Mouse (Mus musculus) retina, postnatal 1 day (tissue): ENCODE measurements around the gene Sde2.
"Not testable (repeated sequence)": the region's sequence is repeated elsewhere in the genome, so short reads cannot be mapped to it uniquely, and the experiment has no call there.

ENCODE experiments used
- DNase-seq: peaks from one replicate; pipeline ENCODE4 v3.0.0-alpha.2; 2012

Sde2 gene

DNA sequence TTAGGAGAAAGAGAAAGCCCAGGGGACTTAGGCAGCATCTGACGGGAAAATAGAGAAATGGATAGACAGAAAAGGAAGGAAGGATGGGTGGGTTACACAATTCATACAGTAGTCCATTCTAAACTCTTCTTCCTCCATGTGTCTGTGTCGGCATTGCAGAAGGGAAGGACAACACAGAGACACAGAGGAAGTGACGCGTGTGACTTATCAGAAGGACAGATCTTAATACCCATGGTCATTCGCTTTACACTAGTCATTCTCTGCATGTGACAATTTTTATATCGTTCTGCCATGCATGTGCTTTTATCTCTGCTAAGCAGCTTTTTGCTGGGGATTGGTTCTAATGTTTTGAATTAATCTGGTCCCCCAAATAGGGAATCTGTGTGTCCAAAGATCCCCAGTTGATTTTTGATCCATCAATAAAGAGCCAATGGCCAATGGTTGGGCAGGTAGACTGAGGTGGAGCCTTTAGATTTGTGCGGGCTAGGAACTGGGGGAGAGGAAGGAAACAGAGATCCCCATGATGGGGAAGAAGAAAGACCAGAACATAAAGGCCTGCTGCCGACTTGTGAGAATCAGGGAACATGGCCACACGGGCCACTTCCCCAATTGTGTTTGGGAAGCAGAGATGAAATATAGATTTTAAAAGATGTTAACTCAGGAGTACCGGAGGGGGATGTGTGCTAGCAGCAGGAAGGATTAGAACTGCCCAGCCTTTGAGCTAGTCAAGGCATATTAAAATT lies 15.5 kb upstream of the Sde2 start:
- no peak for DNase-seq

DNA sequence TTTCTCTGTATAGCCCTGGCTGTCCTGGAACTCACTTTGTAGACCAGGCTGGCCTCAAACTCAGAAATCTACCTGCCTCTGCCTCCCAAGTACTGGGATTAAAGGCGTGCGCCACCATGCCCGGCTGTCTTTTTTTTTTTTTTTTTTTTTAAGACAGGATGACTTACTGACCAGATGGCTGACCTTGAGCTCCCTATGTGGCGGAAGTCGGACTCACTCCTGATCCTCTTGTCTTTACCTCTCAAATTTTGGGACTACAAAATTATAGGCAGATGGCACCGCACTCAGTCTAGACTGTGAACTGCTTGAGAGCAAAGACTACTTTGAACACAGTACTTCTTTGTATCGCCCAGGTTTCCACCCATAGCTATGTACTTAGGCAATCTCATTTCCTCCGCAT lies 14.5 kb upstream of the Sde2 start:
- DNase-seq = not testable (repeated sequence)

DNA sequence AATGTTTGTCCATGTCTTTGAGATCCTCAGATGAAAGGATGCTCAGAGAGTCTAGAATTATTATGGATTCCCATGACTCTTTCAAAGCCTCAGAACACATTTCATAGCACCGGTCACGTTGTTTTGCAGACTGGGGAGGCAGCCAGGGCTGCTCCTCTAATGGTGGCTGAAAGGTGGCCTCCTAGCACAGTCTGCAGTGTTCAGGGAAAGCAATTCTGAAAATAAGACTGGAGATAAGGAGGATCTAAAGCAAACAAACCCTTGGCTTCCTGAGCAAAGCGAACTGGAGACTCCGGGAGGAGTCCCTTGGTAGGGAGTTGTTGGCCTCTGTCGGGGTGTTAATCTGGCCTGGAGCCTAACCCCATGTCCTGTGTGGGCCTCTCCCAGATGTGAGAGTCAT lies 13.7 kb upstream of the Sde2 start:
- no peak for DNase-seq

DNA sequence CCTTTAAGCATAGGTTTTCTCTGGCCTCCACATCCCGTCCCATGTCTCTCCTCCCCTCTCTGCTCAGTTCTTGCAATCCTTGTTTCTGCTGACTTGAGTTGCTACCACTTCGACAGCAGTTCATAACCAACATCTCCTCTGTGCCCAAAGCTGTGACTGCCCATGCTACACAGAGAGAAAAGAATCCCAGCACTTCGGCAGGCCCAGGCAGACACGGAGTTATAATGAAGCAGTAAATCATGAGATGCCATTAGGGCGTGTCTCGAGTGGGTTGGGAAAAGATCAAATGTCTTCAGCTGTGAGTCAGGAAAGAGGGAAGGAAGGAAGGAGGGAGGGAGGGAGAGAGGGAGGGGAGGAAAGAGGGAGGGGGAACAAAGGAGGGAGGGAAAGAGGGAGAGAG lies 12.9 kb upstream of the Sde2 start:
- DNase-seq = no peak

DNA sequence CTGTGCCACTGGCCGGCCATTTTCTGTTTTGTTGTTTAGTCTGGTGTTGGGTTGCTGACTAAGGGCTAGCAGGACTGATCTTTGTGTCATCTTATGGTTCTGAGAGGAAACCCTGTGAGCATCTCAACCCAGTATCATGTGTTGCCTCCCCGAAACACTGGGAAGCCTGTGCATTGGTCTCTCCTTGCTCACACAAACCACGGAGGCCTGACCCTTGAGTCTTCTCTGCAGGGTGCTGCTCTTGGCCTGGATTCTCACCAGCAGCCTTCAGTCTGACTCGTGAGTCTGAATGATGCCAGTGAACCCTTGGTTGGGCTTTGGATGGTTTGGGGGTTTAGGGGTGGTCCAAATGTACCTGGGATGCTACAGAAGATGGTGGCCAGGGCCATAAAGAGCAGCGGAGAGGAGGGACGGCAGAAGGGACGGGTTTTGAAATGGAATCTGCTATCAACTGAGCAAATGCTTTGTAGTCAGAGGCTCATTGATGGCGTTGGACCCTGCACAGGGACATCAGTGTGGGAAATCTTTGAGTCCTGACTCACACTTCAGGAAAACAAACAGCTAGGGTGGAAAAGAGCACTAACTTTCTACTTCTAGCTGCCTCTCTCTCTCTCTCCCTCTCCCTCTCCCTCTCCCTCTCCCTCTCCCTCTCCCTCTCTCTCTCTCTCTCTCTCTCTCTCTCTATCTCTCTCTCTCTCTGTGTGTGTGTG lies 11.6 kb upstream of the Sde2 start:
- DNase-seq = no peak

DNA sequence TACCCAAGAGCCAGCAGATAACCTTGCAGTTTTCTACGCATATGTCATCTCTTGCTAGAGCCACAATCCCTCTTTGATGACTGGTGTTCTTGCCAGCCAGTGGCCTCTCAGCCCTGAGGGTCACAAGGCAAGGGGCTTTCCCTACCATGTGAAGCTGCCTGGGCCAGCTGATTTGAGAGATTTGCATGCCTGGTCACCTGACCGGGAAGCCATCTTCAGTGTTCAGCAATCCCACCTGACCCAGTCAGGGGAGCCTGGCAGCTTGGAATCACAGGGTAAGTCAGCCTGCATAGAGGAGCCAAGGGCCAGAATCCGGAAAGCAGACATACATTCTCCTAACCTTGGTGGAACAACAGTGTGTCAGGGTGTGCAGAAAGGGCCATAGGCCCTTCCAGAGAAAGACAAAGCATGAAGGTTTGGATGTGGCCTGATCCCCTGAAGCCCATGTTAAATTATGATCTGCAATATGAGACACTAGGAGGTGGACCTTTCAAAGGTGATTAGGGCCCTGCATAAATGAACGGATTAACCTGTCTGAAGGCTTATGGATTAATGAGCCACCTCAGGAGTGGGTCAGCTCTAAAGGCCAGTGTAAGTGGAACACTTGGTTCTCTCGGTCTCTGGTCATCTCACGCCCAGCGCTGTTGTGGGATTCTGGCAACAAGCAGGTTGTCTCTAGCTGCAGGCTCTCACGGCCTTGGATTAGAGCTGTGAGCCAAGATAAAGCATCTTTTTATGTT lies 9.2 kb upstream of the Sde2 start:
- DNase-seq = peak; percentile 67

DNA sequence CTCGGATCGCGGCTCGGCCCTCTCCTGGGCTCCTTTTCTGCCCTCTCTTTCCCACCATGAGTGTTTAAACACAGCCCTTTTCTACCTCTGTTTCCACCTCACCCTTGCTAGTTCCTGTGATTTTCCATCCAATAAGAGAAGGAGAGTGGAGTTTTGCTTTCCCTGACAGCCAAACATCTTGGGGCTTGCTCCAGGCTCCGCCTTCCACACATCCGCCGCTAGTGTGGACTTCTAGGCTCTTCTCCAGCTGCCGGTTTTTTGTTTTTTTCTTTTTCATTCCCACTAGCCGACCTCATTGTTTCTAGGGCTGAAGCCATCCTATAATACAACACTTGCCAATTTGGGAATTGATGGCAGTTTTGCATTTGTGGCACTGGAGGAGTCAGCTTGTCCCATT lies 2.8 kb upstream of the Sde2 start:
- DNase-seq = peak; percentile 85

DNA sequence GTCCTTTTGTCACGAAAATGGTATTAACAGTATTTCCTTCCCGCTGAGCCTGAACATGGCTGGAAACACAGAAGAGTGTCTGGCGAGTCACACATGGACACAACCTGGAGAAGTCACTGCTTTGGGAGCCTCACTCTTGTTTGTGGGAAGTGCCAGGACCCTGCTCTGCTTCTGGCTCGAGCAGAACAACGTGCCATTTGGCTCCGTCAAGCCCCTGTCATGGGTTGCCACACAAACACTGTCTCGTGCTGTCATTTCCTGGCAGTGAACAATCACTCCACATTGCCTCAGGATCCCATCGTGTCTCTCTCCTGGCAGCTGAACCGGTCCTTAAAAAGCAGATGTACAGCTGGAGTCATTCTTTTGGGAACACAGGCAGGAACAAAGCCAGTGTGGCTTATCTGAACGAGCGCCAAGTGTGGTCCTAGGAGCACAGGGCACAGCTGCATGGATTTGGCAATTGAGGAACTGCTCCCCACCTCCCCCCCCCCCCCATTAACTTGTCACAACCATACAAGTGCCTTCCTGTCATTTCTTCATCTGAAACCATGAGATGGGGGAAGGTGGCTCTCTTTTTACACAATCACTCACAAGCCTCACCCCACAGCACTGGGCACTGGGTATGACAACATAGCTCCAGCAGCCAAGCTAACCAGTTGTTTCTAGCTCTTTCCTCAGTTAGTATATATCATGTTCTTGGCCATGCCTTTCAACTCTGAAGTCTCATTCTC lies 2.3 kb upstream of the Sde2 start:
- DNase-seq = peak; percentile 62

DNA sequence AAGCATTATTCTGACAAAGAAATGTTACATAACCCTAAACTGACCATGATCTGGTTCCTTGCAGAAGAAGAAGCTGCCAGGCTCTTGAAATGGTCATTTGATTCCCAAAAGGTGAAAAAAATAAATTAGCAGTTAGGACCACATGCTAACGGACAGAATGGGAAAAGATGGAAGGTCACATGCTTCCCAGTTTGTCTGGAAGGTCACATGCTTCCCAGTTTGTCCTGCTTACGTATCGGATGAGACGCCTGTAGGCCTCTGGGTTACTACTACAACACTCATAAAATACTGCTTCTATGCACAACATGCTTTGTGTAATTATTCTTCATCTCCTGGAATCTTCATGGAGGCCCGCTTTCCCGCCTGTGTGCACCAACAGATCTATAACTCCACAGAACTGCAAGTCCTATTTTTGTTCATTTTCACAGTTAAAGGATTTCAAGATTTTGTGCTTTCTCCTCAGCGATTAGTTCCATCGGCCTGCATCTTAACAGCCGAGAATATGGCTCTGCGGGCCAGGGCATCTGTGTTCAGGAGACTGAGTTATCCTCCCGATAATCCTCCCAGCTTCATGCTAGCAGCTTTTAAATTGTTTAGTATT lies 1.1 kb upstream of the Sde2 start:
- peak; percentile 31 for DNase-seq

DNA sequence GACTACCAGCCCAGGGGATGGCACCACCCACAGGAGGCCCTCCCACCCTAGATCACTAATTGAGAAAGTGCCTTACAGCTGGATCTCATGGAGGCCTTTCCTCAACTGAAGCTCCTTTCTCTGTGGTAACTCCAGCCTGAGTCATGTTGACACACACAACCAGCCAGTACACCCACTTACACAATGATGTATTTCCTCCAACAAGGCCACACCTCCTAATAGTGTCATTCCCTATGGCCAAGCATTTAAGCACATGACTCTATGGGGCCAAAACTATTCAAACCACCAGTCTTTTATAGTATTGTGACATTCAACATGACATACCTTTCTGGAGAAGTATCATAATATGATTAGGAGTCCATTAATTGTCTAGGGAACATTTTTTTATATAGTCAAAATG lies 7.8 kb downstream of the Sde2 start:
- DNase-seq = no peak

DNA sequence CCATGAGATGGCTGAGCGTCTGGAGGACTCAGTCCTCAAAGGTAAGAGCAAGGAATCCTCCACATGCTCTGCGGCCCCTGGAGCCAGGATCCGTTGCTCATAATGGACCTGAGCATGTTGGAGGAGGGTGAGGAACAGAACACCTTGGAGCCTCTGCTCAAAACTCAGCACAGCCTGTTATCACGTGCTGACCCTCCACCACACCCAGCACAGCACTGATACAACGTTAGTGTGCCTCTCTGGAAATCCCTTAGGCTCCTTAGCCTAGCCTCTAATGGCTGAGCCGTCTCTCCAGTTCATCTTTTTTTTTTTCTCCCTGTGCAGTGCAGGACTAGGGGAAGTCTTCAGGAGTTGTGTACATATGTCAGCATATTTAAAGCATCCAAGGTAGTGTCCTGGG lies 9.1 kb downstream of the Sde2 start:
- DNase-seq = no peak

DNA sequence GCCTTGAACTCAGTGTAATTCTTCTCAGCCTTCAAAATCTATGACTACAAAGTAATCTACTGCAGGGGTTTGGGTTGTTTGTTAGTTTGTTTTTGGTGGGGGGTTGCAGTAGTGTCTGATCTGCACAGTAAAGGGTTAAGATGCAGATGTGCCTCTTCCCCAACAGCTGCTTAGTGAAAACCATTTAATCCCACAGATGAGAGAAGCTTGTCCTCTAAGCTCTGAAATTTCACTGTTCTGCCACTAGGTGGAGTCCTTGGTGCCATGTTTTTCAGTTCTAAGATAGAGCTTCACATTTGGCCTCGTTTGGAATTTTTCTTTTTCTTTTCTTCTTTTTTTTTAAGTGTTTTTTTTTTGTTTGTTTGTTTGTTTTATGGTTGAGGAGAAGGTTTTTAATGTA lies 12.7 kb downstream of the Sde2 start:
- peak; percentile 75 for DNase-seq

DNA sequence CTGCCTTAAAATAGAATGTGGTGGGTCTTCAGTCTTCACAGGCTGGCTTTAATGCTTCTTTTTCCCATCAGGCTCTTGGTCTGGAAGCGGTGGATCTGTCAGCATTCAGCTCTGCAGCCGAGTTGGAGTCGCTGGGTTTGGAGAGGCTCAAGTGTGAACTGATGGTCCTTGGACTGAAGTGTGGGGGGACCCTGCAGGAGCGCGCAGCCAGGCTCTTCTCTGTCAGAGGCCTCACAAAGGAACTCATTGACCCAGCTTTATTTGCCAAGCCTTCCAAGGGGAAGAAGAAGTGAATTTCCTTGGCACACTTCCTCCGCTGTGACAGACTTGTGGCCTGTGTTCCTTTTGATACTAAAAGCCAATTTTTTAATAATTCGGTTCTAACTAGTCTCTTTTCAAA lies 15.1 kb downstream of the Sde2 start:
- no peak for DNase-seq

DNA sequence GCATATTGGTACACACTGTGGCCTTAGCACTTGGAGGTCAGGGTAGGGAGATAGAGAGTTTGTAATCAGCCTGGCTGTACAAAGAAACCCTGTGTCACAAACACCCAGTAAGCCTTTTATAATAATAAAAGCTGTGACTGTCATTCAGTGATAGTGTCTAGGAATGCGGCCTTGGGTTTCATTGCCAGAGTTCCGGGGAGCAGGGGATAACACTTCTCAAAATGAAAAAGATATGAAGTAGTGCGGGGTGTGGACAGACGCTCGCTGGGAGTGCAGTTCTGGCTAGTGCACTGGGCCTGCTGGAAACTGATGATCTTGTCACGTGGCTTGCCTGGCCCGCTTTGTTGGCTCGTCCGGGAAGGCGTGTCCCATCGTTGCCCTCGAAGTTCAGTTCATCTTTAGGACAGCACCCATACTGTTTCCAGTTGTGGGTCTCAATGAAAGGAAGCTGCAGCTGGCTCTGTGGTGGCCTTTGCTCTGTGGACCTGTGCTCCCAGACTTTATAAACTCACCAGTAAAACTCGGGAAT lies 19.3 kb downstream of the Sde2 start:
- no peak for DNase-seq

DNA sequence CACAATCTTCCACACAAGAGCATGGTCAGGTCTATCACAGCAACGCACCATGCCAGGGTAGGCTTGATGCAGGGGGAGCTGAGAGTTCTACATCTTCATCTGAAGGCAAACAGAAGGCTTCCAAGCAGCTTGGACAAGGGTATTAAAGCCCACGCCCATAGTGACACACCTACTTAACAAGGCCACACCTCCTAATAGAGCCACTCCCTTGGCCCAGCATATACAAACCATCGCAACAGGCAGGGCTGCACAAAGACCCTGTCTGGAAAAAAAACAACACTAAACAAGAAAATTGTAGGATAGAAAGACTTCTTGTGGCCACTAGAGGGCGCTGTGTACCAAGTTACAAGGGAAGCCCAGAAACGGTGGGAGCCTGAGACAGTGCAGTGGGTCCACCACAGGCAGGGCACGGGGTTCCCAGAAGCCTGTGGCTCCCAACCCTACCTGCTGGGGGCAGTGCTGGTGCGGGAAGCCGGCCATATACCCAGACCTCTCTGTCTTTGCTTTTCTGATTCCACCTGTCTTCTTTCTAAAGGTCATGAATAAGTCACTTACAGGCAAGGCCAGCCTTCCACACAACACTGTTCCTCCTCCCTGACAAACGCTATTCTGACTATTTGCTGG lies 23.0 kb downstream of the Sde2 start:
- peak; percentile 79 for DNase-seq

DNA sequence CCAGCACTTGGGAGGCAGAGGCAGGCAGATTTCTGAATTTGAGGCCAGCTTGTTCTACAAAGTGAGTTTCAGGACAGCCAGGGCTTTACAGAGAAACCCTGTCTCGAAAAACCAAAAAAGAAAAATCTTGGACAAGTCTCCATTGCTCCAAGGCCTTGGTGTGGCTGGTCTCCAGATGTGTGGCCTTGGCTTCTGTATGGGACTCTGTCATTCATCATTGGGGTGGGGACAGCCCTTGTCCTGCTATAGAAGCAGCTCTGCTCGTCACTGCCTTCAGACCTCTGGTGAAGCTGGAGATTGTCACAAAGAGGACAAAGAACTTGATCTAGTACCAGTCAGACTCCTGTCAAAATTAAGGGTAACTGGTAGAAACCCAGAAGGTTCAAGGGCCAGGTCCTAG lies 23.7 kb downstream of the Sde2 start:
- DNase-seq = no peak

DNA sequence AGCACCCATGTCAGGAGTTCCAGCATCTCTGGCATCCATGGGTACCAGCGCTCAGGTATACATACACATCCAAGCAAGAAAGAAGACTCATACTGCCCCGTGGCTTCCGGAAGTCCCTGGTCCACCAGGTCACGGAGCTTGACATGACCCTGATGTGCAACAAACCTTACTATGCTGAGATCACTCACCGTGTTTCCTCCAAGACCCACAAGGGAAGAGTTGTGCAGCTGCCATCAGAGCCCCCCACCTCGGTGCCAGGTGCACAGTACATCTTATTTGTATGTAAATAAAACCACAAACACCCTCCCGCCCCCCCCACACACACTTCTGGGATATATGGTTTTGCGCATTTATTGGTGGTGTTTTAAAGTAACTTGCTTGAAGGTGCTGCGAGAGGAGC lies 24.2 kb downstream of the Sde2 start:
- DNase-seq = no peak

DNA sequence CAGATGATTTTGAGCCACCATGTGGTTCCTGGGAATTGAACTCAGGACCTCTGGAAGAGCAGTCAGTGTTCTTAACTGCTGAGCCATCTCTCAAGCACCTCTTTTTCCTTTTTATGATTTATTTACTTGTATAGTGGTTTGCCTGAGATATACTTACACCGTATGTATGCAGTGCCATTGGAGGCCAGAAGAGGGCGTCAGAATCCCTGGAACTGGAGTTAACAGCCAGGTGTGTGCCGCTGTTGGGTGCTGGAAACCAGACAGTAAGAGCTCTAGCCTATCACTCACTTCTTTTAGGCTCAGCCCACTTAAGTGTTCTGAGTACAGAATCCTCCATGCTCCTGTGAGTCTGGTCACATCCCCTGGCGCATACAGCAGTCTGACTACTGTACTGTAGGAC lies 26.5 kb downstream of the Sde2 start:
- DNase-seq = no peak

DNA sequence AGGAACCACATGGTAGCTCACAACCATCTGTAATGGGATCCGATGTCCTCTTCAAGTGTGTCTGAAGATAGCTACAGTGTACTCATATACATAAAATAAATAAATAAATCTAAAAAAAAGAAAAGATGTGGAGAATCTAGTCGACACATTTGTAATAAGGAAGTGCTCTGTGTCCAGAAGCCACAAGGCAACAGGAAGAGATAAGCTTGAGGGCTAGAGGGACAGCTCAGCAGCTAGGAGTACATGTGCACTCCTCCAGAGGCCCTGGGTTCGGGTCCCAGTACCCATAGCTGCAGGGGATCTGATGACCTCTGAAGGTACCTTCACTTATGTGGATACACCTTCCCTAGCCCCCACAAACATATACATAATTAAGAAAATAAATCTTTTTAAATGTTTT lies 30.8 kb downstream of the Sde2 start:
- DNase-seq = no peak

DNA sequence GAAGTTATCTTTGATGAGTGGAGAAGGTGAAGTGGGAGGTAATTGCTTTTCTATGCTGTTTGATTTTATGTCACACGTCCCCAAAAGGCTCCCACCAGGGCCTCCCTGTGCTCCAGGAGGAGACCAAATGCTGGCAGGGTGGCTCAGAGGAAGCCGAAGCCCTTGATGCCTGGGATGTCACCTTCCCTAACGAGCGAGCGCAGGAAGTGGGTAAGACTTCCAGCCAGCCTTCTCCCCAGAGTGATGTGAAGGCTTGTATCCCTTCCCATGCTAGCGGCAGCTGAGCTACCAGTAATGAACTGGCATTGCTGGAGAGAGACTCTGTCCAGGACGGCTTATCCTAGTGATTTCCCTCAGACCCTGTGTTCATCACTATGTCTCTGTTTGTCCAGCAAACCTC lies 32.8 kb downstream of the Sde2 start:
- DNase-seq = no peak

DNA sequence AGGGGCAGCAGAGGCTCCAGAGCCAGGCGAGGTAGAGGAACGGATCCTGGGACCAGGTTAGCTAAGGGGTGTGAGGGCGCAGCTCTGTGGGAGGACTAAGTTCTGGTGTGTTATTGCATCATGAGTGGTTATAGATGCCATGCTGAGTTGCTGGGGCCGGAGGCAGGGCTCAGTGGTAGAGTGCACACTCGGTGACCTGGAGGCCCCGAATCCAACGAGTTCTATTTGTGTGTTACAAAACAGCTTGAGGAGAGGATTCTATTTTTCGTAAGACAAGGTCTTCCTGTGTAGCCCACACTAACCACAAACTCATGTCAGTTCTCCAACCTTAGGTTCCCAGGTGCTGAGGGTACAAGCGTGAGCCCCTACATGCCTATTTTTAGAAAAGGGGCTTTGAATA lies 33.6 kb downstream of the Sde2 start:
- DNase-seq = no peak

DNA sequence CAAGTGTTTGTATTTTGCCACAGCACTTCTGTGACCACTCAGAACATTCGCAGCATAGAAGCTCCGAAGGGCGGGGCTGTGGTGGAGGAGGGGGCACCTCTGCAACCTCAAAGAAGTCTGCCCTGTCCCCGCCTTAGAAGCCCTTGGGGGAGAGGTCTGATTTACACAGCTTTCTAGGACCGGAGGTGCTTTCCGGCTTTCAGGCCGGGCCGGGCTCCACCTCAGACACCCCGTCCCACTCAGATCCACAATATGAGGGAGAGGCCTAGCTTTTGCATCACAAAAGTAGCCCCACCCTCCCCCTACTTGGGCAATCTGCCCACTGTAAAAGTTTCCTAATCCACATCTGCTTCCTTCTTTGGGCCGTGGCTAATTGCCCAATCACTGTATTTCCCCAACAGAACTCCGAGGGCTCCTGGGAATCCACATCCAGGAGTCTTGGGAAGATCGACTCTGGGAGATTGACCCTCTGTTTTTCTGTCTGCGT lies 37.7 kb downstream of the Sde2 start:
- peak; percentile 38 for DNase-seq
